Mouse (Mus musculus) retina, postnatal 1 day (tissue): Measurements from ENCODE around the gene Fbln2.
A peak's percentile ranks its signal among the peaks of the same experiment; 100 is the strongest.

Experiments used
- DNase-seq: peaks from one replicate; pipeline ENCODE4 v3.0.0-alpha.2; 2012

The Fbln2 gene

GRCm38 (mm10) chr6:91283031-91283430 lies 70.8 kb downstream of the Fbln2 start:
- DNase-seq, result no peak

GRCm38 (mm10) chr6:91284521-91285449 lies 72.5 kb downstream of the Fbln2 start:
- peak; percentile 64 for DNase-seq

DNA sequence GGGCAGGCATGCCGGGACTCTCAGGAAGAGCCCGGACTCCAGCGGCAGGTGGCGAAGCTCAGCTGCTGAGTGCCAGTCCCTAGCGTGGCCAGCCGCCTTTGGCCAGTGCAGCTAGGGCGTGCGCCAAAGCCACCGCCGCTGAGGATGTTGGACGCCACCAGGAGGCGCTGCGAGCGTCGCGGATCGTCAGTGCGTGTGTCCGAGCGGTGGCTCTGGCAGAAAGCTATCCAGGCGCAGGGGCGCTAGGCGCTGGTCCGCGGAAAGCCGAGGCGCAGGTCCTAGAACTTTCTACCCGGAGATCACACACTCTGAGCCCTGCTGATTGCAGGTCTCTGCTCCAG lies 73.2 kb downstream of the Fbln2 start:
- peak; percentile 90 for DNase-seq

DNA sequence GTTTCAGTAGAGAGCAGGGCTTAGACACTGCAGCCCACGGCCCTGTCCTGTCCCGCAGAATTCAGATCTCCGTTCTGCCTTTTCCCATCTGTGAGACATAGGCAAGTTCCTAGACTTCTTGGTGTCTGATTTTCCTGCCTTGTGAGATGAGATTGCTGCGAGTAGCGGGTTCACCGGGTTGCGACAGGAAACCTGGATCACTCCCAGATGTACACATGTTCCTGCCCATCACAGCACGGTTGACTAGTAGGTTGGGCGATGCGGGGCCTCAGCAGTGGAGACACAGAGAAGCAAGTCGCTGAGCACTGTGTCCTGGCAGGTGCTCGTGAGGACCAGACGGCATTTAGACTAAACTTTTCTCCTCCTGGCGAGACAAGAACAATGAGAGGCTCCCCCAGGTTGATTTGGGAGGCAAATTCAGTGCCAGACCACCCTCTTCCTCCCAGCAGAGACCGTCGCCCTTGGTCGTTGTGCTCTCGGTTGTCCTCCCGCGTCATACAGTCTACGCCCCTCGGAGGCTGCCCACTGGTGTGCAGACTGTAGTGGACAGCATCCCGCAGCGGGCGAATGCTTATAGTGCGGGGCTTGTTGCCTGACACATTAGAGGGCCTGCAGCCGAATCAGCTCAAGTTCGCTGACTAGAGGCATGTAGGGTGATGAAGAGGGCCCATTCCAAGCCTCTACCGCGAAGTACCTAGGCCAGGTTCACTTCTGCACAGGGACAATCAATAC lies 73.7 kb downstream of the Fbln2 start:
- no peak for DNase-seq

- DNase-seq, result peak; percentile 90
Observed at GRCm38 (mm10) chr6:91286624-91287023, 74.4 kb downstream of the Fbln2 start.

GRCm38 (mm10) chr6:91287148-91287547 lies 74.9 kb downstream of the Fbln2 start:
- DNase-seq, result no peak

DNA sequence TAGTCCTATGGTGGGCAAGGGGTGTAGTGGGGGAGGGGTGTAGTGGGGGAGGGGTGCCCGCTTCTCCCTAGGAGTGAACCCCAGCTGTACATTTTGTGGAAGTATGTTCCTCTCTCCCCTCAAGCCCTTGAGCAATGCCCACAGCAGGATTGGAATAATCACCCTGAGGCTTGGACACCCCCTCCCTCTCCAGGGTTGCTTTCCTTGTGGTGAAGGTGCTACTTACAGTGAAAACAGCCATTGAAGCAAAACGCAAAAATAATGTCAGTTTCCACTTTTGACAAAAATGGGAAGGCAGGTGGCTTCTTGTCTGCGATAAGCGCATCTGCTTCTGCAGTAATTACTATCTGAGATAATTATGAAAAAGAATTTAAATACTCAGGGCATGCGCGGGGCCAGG lies 75.4 kb downstream of the Fbln2 start:
- DNase-seq, result no peak

GRCm38 (mm10) chr6:91288251-91288785 lies 76.1 kb downstream of the Fbln2 start:
- DNase-seq, result no peak

- DNase-seq, result no peak
Observed at GRCm38 (mm10) chr6:91288961-91289360, 76.7 kb downstream of the Fbln2 start.

DNA sequence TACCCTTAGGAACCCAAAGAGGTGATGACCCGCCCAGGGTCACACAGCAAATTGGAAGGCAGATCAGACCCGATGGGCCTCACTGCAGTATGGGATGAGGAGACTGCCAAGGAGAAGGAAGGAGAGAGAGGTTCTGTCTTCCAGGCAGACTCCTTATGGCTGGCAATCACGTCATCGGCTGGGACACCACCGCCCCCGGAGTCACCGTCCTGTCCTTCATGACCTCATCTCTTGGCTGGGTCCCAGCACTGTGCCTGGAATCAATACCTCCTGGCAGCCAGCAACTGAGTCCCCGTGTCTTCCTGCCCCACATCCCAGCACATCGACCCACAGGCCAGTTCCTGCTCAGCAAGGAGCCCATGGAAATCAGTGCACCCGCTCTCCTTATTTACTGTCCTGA lies 78.7 kb downstream of the Fbln2 start:
- DNase-seq, result no peak

DNA sequence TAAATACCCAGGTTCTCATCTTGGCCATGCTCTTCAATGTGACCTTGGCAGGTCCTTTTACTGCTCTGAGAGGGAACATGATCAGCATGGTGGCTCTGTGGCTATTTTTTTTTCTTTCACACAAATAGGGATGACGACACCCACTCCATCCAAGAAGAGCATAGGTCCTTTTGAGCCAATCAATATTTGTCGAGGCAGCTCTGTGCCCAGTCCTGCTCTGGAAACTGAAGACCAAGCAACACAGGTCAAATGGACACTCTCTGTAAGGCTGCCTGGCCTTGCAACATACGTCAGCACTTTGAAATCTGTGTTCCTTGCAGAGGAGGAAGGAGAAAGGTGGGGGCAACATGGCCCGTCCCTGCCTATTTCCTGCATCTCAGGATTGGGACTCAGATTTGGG lies 83.2 kb downstream of the Fbln2 start:
- DNase-seq, result no peak

- DNase-seq, result no peak
Observed at GRCm38 (mm10) chr6:91298828-91299227, 86.6 kb downstream of the Fbln2 start.

GRCm38 (mm10) chr6:91300079-91300478 lies 87.8 kb downstream of the Fbln2 start:
- peak; percentile 66 for DNase-seq

DNA sequence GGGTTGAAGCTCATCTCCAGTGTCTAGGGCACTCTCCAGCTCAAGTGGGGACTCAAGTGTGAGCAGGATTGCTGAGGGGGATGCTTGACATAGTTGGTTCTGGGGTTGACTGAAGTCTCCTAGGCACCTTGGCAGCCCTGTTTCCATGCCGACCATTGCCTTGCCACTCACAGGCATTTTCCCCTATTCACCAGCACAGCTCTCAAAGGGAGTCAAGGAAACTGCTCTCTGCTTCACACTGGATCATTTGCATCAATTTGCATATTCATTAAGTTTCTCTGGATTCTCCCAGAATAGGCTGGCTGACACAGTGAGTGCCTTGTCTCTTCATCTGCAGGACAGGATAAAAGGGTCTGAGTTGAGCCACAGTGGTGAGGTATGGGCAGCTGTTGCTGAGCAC lies 89.6 kb downstream of the Fbln2 start:
- DNase-seq, result peak; percentile 27

DNA sequence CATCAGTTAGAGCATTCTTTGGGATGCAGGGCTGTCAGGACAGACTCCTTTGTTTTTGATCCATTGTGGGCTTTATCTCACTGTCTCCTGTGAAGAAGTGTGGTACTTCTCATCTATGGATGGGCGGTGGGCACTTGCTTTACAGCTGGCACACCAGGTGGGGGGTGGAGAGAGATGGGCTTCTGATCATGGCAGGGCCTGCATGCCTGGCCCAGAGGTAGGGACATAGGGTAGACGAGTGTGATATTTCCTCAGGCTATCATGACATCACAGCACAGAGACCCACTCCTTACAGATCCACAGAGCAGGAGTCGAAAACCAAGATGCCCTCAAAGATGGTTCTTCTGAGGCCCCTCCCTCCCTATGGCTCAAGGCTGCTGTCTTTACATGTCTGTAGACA lies 90.1 kb downstream of the Fbln2 start:
- no peak for DNase-seq

GRCm38 (mm10) chr6:91304172-91304571 lies 91.9 kb downstream of the Fbln2 start:
- DNase-seq, result no peak

GRCm38 (mm10) chr6:91307972-91308371 lies 95.7 kb downstream of the Fbln2 start:
- peak; percentile 67 for DNase-seq

GRCm38 (mm10) chr6:91311204-91311603 lies 98.9 kb downstream of the Fbln2 start:
- DNase-seq, result no peak

GRCm38 (mm10) chr6:91312491-91312890 lies 100.2 kb downstream of the Fbln2 start:
- no peak for DNase-seq
